Mouse (Mus musculus): ENCODE measurements around the gene Gm21731. TPM values are rescaled to one million over a fixed set of nuclear protein-coding genes. Genes with fewer than 3 reads are reported as not detected.
"Not testable (repeated sequence)": the region's sequence is repeated elsewhere in the genome, so short reads cannot be mapped to it uniquely, and the experiment has no call there.

Gm21731 gene
- polyA plus RNA-seq (2015; fragmentation: Nextera tagmentation; extraction: Ambion mirVana), result not detected in 2 replicates

DNA sequence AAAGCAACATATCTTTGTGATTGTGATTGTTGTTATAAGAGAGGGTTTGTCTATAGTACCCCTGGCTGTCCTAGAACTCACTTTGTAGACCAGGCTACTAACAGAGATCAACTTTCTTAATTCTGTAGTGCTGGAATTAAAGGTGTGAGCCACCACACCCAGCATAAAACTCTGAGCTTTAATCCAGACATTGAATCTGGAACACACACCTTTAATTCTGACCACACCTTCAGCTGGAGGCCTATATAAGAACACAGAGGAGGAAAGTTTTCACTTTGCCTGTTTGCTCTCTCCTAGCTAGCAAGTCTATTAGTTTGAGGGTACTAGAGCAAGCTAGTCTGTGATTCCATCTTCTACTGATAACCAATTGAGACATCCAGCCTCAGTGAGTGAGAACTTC lies at the start of gene Gm21731:
TSS of gene Gm21731 (plus strand) at position 301 of the 400 bp plus-strand sequence.
- not testable (repeated sequence) for ATAC-seq (replicated peaks; ENCODE audit: low FRiP score)

DNA sequence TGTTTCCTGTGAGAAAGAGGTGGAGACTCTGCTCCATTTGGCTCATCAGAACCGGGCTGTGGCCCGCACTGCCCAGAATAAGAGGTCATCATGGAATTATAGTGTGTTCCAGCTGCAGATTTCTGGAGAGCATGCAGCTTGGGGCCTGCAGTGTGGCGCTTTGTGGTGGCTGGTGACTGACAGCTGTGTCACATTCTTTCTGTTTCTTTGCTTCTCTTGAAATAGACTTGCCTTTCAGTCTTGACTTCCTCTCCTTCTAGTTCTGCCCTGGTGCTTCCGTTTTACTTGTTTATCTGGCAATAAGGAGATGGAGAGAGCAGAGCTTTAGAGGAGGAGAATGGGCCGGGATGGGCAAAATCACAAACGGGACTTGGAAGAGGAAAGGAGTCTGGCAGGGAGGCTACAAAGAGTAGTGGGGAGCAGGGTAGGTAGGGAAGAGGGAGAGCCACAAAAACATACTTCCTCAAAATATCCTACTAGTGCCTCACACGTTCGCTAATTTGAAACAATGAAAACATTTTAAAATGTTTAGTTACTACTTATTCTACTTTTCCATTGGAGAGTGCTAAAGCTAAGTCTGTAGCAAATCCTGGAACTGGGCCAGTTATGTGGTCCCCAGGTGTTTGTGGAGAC lies 42.6 kb upstream of the Gm21731 start:
- H3K9ac ChIP-seq; H3K9me3 ChIP-seq (replicated peaks); H3K27ac ChIP-seq; H3K4me1 ChIP-seq; H3K4me2 ChIP-seq; H3K4me3 ChIP-seq (replicated peaks); ATAC-seq (replicated peaks; ENCODE audit: low FRiP score); H3K27me3 ChIP-seq; H3K36me3 ChIP-seq: not testable (repeated sequence)
- WGBS, result 86% methylated on average over 7 of the region's 8 CpGs

More for the DNA sequence above, at the start of gene Gm21731:
- H3K36me3 ChIP-seq; H3K27me3 ChIP-seq; H3K4me2 ChIP-seq; H3K4me3 ChIP-seq (replicated peaks); H3K4me1 ChIP-seq; H3K9me3 ChIP-seq (replicated peaks); H3K27ac ChIP-seq; H3K9ac ChIP-seq: not testable (repeated sequence)

DNA sequence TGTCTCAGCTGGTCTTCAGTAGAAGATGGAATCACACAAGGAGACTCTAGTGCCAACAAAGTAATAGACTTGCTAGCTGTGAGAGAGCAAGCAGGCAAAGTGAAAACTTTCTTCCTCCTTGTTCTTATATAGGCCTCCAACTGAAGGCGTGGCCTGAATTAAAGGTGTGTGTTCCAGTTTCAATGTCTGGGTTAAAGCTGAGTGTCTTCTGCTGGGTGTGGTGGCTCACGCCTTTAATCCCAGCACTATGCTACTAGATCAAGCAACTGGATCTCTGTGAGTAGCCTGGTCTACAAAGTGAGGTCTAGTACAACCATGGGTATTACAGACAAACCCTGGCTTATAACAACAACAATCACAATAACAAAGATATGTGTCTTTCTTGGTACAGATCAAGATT lies 23.1 kb upstream of the Gm21731 start, which contains the start of gene Gm21762:
TSS of gene Gm21762 (minus strand) at position 101 of the 400 bp plus-strand sequence.
- H3K4me1 ChIP-seq; H3K4me3 ChIP-seq (replicated peaks); ATAC-seq (replicated peaks; ENCODE audit: low FRiP score); H3K9ac ChIP-seq; H3K4me2 ChIP-seq; H3K9me3 ChIP-seq (replicated peaks); H3K27me3 ChIP-seq; H3K27ac ChIP-seq; H3K36me3 ChIP-seq: not testable (repeated sequence)
- WGBS, result no CpG with 5 or more reads among the region's 2 CpGs

DNA sequence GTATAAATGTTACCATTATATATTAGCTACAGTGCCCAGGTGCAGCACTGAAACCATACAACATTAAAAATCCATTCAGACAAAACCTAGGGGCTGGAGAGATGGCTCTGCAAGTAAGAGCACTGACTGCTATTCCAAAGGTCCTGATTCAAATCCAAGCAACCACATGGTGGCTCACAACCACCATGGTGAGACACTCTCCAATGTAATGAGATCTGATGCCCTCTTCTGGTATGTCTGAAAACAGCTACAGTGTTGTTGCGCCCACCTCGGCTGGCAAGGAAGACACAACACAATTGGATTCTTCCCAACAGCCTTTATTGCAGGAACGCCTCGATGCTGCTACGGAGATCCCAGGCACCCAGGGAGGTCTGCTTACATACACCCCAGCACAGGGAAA lies 18.0 kb upstream of the Gm21731 start:
- H3K27me3 ChIP-seq; H3K4me3 ChIP-seq (replicated peaks); H3K4me2 ChIP-seq; H3K9me3 ChIP-seq (replicated peaks); H3K27ac ChIP-seq; H3K36me3 ChIP-seq; ATAC-seq (replicated peaks; ENCODE audit: low FRiP score); H3K9ac ChIP-seq; H3K4me1 ChIP-seq: not testable (repeated sequence)
- WGBS, result 77% methylated on average over 5 of the region's 5 CpGs

DNA sequence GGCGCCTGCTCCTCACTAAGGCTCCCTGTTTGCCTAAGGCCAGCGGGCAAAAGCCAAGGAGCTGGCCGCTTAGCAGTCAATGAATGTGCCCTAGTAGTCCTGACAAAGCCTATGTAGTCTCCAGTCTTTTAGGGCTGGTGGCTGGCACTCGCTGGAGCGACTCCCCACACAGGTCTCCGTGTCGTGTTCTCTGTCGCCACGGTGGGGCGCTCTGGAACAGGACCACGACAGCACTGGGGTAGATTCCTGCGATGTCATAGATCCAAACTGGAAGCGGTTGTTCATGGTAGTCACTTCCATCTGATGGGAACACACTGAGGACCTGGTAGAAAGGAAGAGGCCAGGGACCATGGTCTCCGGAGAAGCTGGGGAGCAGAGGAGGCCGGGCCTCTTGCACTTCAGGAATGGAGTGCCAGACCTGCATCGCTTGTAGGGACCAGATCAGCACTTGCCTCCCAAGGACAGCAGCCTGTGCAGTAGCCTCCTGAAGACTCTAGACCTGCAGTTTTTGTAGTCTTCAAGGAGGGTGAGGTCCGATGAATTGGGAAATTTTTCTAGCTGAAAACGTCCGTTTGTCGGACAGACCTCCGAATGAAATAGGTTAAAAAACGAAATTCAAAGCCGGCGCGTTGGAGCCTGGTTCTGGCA lies 15.8 kb upstream of the Gm21731 start:
- WGBS, result 96% methylated on average over 16 of the region's 25 CpGs

DNA sequence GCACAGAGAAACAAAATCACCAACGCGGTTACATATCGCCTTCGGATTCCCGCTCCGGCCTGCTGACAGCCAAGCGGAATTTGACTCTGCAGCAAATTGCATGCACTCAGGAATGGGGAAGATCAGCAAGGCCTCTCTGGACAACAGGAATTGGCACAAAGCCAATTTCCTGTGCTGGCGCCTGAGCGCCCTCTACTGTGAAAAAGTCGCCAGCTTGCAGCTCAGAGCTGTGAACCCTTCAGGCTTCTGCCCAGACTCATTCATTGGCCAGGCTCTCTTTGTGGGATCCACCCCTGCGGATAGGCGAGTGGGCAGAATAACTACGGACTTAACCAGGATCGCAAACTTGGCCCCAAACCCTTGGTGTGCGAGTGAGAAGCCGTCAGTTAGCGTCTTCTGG lies 7.1 kb upstream of the Gm21731 start:
- H3K4me2 ChIP-seq; H3K36me3 ChIP-seq; H3K9me3 ChIP-seq (replicated peaks); H3K4me1 ChIP-seq; H3K27me3 ChIP-seq; H3K4me3 ChIP-seq (replicated peaks); H3K27ac ChIP-seq; H3K9ac ChIP-seq: not testable (repeated sequence)
- peak; percentile 25; the same call in 1 of the 2 replicates for ATAC-seq (replicated peaks; ENCODE audit: low FRiP score)
- 95% methylated on average over 17 of the region's 17 CpGs for WGBS

More for the DNA sequence above, 15.8 kb upstream of the Gm21731 start:
- H3K9me3 ChIP-seq (replicated peaks); H3K4me1 ChIP-seq; H3K9ac ChIP-seq; ATAC-seq (replicated peaks; ENCODE audit: low FRiP score); H3K4me2 ChIP-seq; H3K27ac ChIP-seq; H3K27me3 ChIP-seq; H3K36me3 ChIP-seq; H3K4me3 ChIP-seq (replicated peaks): not testable (repeated sequence)

DNA sequence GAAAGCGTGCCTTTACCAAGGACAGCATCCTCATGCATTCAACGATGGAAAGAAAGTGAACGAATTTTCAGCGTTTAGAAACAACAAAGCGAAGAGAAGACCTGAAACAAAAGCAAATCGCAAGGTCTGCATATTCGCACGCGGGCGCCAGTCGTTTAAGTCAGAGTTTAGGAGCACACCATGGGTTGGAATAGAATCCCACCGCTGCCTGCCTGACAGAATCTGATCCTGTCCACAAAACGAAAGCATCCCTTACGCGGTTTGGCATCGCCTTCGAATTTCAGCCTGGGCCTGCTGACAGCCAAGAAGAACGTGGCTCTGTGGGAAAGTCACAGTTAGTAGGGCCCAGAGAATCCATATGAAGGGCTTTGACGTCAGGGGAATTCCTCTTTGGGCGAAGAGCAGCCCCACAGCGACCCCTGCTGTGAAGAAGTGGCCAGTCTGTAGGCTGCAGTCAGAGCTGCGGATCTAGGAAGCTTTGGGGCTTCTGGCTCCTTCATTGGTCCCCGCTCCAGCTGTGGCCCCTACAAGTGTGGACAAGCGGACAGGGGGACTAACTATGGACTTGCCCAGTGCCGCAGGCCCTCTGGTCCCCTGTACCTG lies 6.4 kb upstream of the Gm21731 start:
- not testable (repeated sequence) for H3K36me3 ChIP-seq; ATAC-seq (replicated peaks; ENCODE audit: low FRiP score)
- 74% methylated on average over 14 of the region's 25 CpGs for WGBS

DNA sequence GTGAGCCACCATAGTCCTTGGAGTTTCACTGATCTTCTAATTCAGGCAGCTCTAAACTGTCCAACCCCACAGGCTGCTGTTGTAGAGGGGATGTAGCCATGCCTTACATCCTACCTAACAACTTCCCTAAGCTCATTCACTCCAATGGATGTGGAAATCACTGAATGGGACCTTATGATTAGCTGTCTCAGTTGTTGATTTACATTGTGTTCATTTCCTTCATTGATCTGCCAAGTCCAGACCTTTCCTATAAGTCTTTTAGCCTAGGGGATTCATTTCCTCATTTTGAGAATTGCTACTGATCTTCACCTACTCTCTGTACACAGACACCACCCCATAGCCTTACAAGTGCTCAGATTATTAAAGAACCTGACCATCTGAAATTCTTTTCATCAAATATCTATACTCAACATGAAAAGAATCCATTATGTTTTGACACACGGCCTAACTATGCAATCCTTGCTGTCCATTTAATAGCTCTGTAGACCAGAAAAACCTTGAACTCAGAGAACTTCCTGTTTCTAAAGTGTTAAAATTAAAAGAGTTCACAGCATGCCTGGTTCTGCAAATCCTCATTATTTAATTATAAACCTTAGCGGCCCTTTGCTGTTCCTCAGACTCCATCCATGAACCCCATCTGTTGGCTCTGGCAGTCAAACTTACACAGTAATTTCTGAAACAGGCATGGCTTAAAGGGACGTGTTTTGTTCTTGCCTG lies 12.5 kb downstream of the Gm21731 start:
- H3K4me3 ChIP-seq (replicated peaks); ATAC-seq (replicated peaks; ENCODE audit: low FRiP score); H3K9me3 ChIP-seq (replicated peaks); H3K27me3 ChIP-seq; H3K27ac ChIP-seq; H3K4me2 ChIP-seq; H3K4me1 ChIP-seq; H3K36me3 ChIP-seq; H3K9ac ChIP-seq: not testable (repeated sequence)
- WGBS, result 84% methylated on average over 2 of the region's 3 CpGs

More for the DNA sequence above, 6.4 kb upstream of the Gm21731 start:
- not testable (repeated sequence) for H3K27ac ChIP-seq; H3K4me2 ChIP-seq; H3K9me3 ChIP-seq (replicated peaks); H3K9ac ChIP-seq; H3K4me3 ChIP-seq (replicated peaks); H3K4me1 ChIP-seq; H3K27me3 ChIP-seq

DNA sequence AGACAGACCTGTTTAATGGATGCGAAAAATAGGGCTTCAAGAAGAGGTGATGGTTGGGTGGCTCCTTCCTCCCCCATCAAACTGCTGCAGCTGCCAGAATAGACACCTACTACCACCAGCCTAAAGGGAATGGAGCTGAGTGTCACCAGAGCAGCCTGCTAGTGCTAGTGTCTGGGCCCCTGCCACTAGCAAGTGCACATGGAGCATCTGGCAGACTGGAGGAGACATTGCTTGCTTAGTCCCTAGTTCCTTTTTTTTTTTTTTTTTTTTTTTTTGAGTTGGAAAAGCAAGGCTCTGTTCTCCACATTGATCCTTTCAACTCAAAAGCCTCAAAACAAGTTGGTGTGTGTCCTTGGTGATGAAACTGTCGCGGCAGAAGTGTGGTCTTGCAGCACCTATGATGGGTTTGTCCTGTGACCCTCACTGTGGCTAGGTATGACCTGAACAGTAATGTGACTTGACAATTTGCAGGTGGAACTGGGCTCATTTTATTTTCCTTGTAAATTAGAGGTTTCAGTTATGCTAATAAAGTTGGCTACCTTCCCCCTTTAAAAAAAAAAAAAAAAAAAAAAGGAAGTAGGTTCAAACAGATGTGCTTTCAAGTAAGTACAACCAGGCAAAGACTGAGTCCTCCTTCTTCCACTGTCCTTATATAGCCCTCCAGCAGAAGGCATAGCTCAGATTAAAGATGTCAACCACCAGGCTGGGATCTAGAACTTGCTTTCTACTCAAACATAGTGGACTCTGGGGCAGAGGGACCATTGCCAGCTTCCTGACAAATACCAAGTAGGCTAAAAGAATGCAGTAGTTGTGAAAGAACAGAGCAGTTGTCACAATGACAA lies 20.1 kb downstream of the Gm21731 start:
- not testable (repeated sequence) for H3K4me2 ChIP-seq; ATAC-seq (replicated peaks; ENCODE audit: low FRiP score); H3K4me3 ChIP-seq (replicated peaks); H3K4me1 ChIP-seq; H3K27me3 ChIP-seq; H3K36me3 ChIP-seq; H3K27ac ChIP-seq; H3K9ac ChIP-seq; H3K9me3 ChIP-seq (replicated peaks)
- 84% methylated on average over 3 of the region's 3 CpGs for WGBS

DNA sequence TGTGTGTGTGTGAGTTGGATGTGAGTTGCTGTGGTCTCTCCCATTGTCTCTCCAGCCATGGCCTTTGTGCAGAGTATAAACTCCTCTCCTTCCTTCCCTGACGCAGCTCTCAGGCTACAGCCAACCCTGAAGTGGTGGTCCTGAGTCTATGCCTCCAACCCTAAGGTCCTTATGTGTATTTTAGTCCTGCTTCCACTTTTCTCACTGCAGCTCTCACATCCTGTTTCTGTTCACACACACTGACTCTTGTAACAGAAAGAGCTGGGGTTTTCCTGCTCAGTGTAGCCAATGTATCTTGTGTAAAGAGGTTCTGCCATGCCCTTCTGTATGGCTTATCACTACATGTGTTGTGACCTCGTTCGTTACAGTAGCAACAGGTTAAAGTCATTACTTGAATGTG lies 20.8 kb downstream of the Gm21731 start:
- 67% methylated on average over 3 of the region's 3 CpGs for WGBS
- H3K9me3 ChIP-seq (replicated peaks); H3K4me2 ChIP-seq; ATAC-seq (replicated peaks; ENCODE audit: low FRiP score); H3K4me3 ChIP-seq (replicated peaks); H3K27ac ChIP-seq; H3K27me3 ChIP-seq; H3K4me1 ChIP-seq; H3K9ac ChIP-seq; H3K36me3 ChIP-seq: not testable (repeated sequence)

DNA sequence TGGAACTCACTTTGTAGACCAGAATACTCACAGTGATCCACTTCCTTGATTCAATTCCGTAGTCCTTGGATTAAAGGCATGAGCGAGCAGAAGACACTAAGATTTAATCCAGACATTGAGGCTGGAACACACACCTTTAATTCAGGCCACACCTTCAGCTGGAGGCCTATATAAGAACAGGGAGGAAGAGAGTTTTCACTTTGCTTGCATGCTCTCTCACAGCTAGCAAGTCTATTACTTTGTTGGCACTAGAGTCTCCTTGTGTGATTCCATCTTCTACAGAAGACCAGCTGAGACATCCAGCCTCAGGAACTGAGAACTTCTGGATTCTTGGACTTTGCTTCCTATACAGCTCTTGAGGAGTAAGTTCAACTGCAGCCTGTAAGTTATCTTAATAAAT lies 24.0 kb downstream of the Gm21731 start, which contains the start of gene AF067061:
TSS of gene AF067061 (plus strand) at position 245 of the 400 bp plus-strand sequence.
- not testable (repeated sequence) for H3K4me3 ChIP-seq (replicated peaks); H3K27ac ChIP-seq; H3K9ac ChIP-seq; H3K4me1 ChIP-seq; H3K4me2 ChIP-seq; H3K27me3 ChIP-seq; ATAC-seq (replicated peaks; ENCODE audit: low FRiP score); H3K36me3 ChIP-seq; H3K9me3 ChIP-seq (replicated peaks)
- 84% methylated on average over 2 of the region's 2 CpGs for WGBS

Data from kidney, embryonic 15.5 days (tissue).